ENCODE assay signal across 1 mouse cellular context in the genomic region with DNA sequence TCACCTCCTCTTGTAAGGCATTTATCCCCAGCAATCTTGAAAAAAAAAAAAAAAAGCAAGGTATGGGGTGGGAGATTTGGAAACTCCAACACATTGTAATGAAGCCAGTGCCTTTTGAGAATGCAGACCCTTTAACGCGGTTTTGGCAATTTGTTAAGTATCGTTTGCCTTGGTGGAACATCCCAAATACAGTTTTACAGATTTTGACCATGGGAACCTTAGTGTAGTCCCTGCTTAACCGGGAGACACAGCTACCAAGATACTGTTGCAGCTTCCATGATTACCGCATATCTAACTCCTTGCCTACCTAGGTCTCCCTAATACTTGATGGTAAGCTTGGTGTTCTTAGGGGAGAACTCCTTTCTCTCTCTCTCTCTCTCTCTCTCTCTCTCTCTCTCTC.
TF ChIP-seq lines count a peak whose summit lies in the region.

No protein-coding gene starts in this region.

TF ChIP-seq in CH12.LX, 34 proteins besides CTCF, POLR2A, EP300 and RAD21:
- no peak for TF ChIP-seq GABPA (IDR thresholded peaks at IDR 0.05; ENCODE audit: insufficient replicate concordance, low read depth, low read length)
- TF ChIP-seq JUN (IDR thresholded peaks at IDR 0.05; ENCODE audit: insufficient read depth, low read depth, low read length): no peak
- no peak for TF ChIP-seq CHD1 (IDR thresholded peaks at IDR 0.05; ENCODE audit: low read depth, low read length)
- no peak for TF ChIP-seq HCFC1 (IDR thresholded peaks at IDR 0.05; ENCODE audit: low read depth, low read length)
- TF ChIP-seq BHLHE40 (IDR thresholded peaks at IDR 0.05; ENCODE audit: low read depth, low read length): no peak
- TF ChIP-seq MYC (IDR thresholded peaks at IDR 0.05; ENCODE audit: low read depth, low read length): no peak
- no peak for TF ChIP-seq MXI1 (IDR thresholded peaks at IDR 0.05; ENCODE audit: low read depth, low read length)
- no peak for TF ChIP-seq ELF1 (IDR thresholded peaks at IDR 0.05; ENCODE audit: low read depth, low read length)
- TF ChIP-seq USF2 (conservative IDR thresholded peaks at IDR 0.05; ENCODE audit: low read depth, low read length): no peak
- TF ChIP-seq SMC3 (IDR thresholded peaks at IDR 0.05; ENCODE audit: low read depth, low read length): no peak
- no peak for TF ChIP-seq ETS1 (conservative IDR thresholded peaks at IDR 0.05; ENCODE audit: low read depth, low read length)
- TF ChIP-seq IRF4 (IDR thresholded peaks at IDR 0.05; ENCODE audit: low read depth, low read length): no peak
- no peak for TF ChIP-seq USF1 (IDR thresholded peaks at IDR 0.05; ENCODE audit: low read depth, low read length)
